Mouse (Mus musculus) urinary bladder, adult 18-20 months (tissue): ENCODE measurements around the gene Anapc15.
"Not testable (repeated sequence)": the region's sequence is repeated elsewhere in the genome, so short reads cannot be mapped to it uniquely, and the experiment has no call there.

Experiments used
- DNase-seq, 2 experiments: peaks; one replicate each; pipeline ENCODE4 v3.0.0; 2022; ENCODE audit warnings: low spot score in 2 of 2, mixed read lengths in 2 of 2

Gene Anapc15

DNA sequence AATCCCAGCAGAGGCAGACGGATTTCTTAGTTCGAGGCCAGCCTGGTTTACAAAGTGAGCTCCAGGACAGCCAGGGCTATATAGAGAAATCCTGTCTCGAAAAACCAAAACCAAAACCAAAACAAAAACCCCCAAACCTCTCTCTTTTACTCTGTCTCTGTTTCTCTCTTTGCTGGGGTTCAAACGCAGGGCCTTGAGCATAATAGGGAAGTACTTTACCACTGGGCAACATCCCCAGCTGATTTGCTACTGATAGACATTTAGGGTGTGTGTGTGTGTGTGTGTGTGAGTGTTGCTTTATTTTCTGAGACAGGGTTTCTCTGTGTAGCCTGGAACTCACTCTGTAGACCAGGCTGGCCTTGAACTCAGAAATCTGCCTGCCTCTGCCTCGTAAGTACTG lies 85.5 kb downstream of the Anapc15 start:
- DNase-seq, result not testable (repeated sequence)
